In the genomic region with DNA sequence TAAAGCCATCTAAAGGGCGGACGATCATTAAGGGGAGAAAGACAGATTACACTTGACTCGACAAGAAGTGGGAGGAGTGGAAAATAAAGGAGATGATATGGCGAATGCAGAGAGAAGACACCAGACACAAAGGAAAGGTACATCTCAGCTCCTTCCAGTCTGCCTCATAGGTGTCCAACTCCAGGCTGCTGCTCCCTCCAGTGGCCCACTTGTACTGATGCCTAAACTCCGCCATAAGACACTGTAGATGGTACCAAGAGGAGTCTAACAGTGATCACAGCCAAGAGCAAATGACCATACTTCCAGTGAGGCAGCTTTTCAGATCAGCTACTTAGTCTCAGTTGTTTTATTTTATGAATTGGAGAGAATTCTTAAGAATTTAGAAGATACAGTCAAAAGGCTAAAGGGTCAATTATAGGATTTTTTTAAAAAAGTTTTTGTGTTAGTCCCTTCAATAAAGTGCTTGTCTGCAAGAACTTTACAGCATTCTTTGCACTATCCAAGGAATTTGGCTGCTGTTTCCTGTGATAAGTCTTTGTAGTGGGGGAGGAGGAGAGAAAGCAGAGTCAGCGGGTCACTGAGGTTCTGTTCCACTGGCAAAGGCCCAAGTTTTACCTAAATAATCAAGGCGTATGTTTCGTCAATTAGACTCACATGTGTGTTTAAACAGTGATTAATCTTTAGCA, we compare ENCODE assay signal across 10 mouse cellular contexts.
DNase-seq lines count a peak whose midpoint lies in the region; ATAC-seq and TF ChIP-seq lines count a peak whose summit lies in the region.
"Had no signal": no experiment of that assay in that cellular context is flagged by ENCODE, and none has a peak within 500 bp of the region (broad histone marks: within the 10 kb centered on the region; RNA-seq: fewer than 3 reads in every experiment).

No protein-coding gene starts in this region.

- H3K9ac ChIP-seq in intestine, embryonic 16.5 days (ENCODE audit: low read depth, low read length): no peak overlapping the region
- no peak overlapping the region for H3K9ac ChIP-seq in liver, embryonic 16.5 days (ENCODE audit: low read depth, low read length)

- no peak for TF ChIP-seq POLR2A in cortical plate, adult 2 months (IDR thresholded peaks at IDR 0.05; ENCODE audit: extremely low read depth, insufficient read depth, low read length)

- H3K27me3 ChIP-seq in intestine, embryonic 16.5 days (replicated peaks; ENCODE audit: control insufficient read depth, insufficient read depth, low read length): no peaks in the 10 kb centered on the region
- no peaks in the 10 kb centered on the region for H3K27me3 ChIP-seq in liver, embryonic 16.5 days (ENCODE audit: control insufficient read depth, insufficient read depth, low read depth, low read length)

- peak; percentile 56 for DNase-seq in kidney, adult 9 months
- no peak for DNase-seq in kidney, adult 18-20 months
- no peak for DNase-seq in adipocyte (ENCODE audit: low spot score)
- no peak for DNase-seq in layer of hippocampus, postnatal 10 days (ENCODE audit: low spot score in 2 of 2)
- DNase-seq in cerebellum, adult 9-10 months: no peak
- DNase-seq: cerebellum, adult 2 months; spleen, adult 18-20 months had no signal

- WGBS in intestine, embryonic 16.5 days: 34% methylated on average over 8 of the region's 8 CpGs
- WGBS in liver, embryonic 16.5 days (ENCODE audit: insufficient replicate concordance): 48% methylated on average over 8 of the region's 8 CpGs

- TF ChIP-seq CTCF in cortical plate, adult 2 months (IDR thresholded peaks at IDR 0.05; ENCODE audit: extremely low read depth, insufficient read depth, low read length): 0 out of 2 replicates have a peak, but pooled peaks have one; percentile 11

- no peaks in the 10 kb centered on the region for H3K36me3 ChIP-seq in intestine, embryonic 16.5 days (ENCODE audit: control insufficient read depth, insufficient read depth, low read length)
- H3K36me3 ChIP-seq in liver, embryonic 16.5 days (ENCODE audit: control insufficient read depth, insufficient read depth): no peaks in the 10 kb centered on the region; the same call in 1 of the 2 replicates

- no peaks in the 10 kb centered on the region for H3K4me1 ChIP-seq in cortical plate, adult 2 months (ENCODE audit: control insufficient read depth, insufficient read depth, low read length)
- H3K4me1 ChIP-seq in intestine, embryonic 16.5 days (ENCODE audit: control insufficient read depth, insufficient read depth, low read length): peaks cover 24% of the 10 kb centered on the region
- no peaks in the 10 kb centered on the region; the same call in 1 of the 2 replicates for H3K4me1 ChIP-seq in liver, embryonic 16.5 days (ENCODE audit: control insufficient read depth, low read depth, low read length)

- H3K27ac ChIP-seq in cortical plate, adult 2 months (ENCODE audit: insufficient read depth, low read length): no peak overlapping the region
- peak overlapping the region; percentile 73 for H3K27ac ChIP-seq in intestine, embryonic 16.5 days (ENCODE audit: low read length)
- H3K27ac ChIP-seq in liver, embryonic 16.5 days (ENCODE audit: low read length): no peak overlapping the region

- no peaks in the 10 kb centered on the region for H3K9me3 ChIP-seq in intestine, embryonic 16.5 days (ENCODE audit: control insufficient read depth, low read length)
- H3K9me3 ChIP-seq in liver, embryonic 16.5 days (replicated peaks; ENCODE audit: control insufficient read depth, low read length): no peaks in the 10 kb centered on the region

- no peak overlapping the region for H3K4me2 ChIP-seq in intestine, embryonic 16.5 days (ENCODE audit: low read depth, low read length)
- H3K4me2 ChIP-seq in liver, embryonic 16.5 days (ENCODE audit: low read depth, low read length): peak overlapping the region; percentile 23

- ATAC-seq in intestine, embryonic 16.5 days: peak; percentile 66
- no peak for ATAC-seq in liver, embryonic 16.5 days (ENCODE audit: low read depth)

- H3K4me3 ChIP-seq in cortical plate, adult 2 months (ENCODE audit: insufficient read depth, low read length): no peak overlapping the region
- no peak overlapping the region for H3K4me3 ChIP-seq in intestine, embryonic 16.5 days (ENCODE audit: low read length)
- H3K4me3 ChIP-seq in liver, embryonic 16.5 days (ENCODE audit: low read depth, low read length): no peak overlapping the region
